Mouse (Mus musculus) heart, postnatal 4 days (tissue): ENCODE data around the gene BC024978. TPM values are rescaled to one million over a fixed set of nuclear protein-coding genes. Genes with fewer than 3 reads are reported as not detected.

Source experiments
- DNase-seq: peaks from one replicate; pipeline ENCODE4 v3.0.0; 2021
- microRNA-seq, 2 experiments: library from miRNA; unstranded; fragments of <30 nt; microRNA quantifications; one replicate each; pipeline ENCODE4 v1.2.0; 2021 to 2022
- total RNA-seq, 2 experiments: library from RNA; stranded (reverse); gene quantifications; 2 replicates each; pipeline ENCODE4 v1.2.3; 2021

Gene BC024978
- total RNA-seq, 2 experiments from 2014 or later = 14.6 to 18.0 TPM

GRCm38 (mm10) chr7:27259771-27260170 is 64.2 kb downstream of the BC024978 start:
- no peak for DNase-seq

Small RNA genes within 50 kb of the gene (microRNA-seq; reads per million reads assigned to microRNA genes)
- gene Mir1191 (0 to 0.41 reads per million in 2 experiments), gene Mir3101 (0 to 0.35 reads per million in 2 experiments)

Other genes starting within 250 kb of the BC024978 start
- gene Cyp2a12, start 166.7 kb upstream of the BC024978 start, total RNA-seq = not detected
- not detected for gene Cyp2f2, start 75.9 kb upstream of the BC024978 start, total RNA-seq
- not detected for gene Cyp2t4, start 42.1 kb upstream of the BC024978 start, total RNA-seq
- gene Egln2, start 29.0 kb upstream of the BC024978 start, total RNA-seq = 10 to 100 TPM; 57.0 to 59.0 TPM
- 10 to 100 TPM; 24.7 to 27.8 TPM for gene Rab4b, start 16.9 kb upstream of the BC024978 start, total RNA-seq
- gene Gm21983, start 14.7 kb upstream of the BC024978 start, total RNA-seq = not detected
- gene Mia, start 14.6 kb upstream of the BC024978 start, total RNA-seq = not detected
- 10 to 100 TPM; 64.8 to 69.5 TPM for gene Snrpa, start 490 bp downstream of the BC024978 start, total RNA-seq
- gene Itpkc, start 32.9 kb downstream of the BC024978 start, total RNA-seq = 1 to 10 TPM; 4.6 to 5.3 TPM
- 10 to 100 TPM; 10.2 to 11.2 TPM for gene Coq8b, start 37.2 kb downstream of the BC024978 start, total RNA-seq
- 10 to 100 TPM; 11.5 to 12.1 TPM for gene Numbl, start 62.7 kb downstream of the BC024978 start, total RNA-seq
- gene Ltbp4, start 141.9 kb downstream of the BC024978 start, total RNA-seq = 100 to 1,000 TPM; 238 to 255 TPM
- 10 to 100 TPM; 18.4 to 19.8 TPM for gene Shkbp1, start 160.2 kb downstream of the BC024978 start, total RNA-seq
- gene Gm20479, start 161.6 kb downstream of the BC024978 start, total RNA-seq = 1 to 10 TPM in 1 of 2 experiments, not detected in 1; 3.7 TPM